Mouse (Mus musculus): ENCODE data around the gene Csnk2a1.

DNA sequence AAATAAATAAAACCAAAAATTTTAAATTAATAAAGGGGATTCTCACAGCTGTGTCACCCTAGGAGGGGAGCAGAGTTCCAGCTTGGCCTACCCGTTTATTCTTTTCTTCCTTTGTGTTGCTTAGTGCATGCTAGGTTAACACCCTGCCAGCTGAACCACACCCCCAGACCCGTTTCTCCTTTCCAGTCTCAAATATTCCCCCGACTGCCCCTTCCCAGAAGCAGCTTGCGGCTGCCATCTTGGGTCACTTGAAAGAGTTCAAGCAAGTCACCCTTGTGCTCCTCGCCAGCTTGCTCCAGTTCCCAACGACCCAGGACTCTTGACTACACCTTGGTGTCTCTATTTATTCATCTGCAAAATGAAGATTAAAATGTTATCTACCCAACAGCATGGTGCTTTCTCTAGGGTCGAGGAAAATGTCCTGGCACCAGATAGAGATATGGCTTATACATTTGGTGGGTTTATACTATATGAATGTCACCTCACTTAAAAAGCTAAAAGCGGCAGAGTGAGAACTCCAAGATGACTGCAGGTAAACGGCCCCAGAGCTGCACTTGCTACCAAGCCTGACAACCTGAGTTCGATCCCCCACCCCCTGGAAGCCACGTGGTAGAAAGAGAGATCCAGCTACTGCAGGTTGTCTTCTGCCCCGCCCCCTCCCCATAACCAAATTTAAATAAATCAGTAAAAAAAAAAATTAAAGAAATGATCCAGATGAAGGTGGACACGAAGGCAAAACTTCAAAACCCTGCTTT is 33.9 kb upstream of the Csnk2a1 start:
- no peak for TF ChIP-seq GATA1 (IDR thresholded peaks at IDR 0.05; ENCODE audit: borderline replicate concordance, low read length)
- TF ChIP-seq FLI1 (IDR thresholded peaks at IDR 0.05; ENCODE audit: low read length), result no peak

Measured in megakaryocyte, embryonic 14.5 days (primary cell).